Comparison of ENCODE assay signal across 8 mouse cellular contexts in genomic region chr2:30286192-30287026, GRCm38 (mm10). TPM values are rescaled to one million over a fixed set of nuclear protein-coding genes. Genes with fewer than 3 reads are reported as not detected.
DNase-seq lines count a peak whose midpoint lies in the region; ATAC-seq and TF ChIP-seq lines count a peak whose summit lies in the region.

TSS of gene Dolk (minus strand) at chr2:30286334.
TSS of gene Nup188 (plus strand) at chr2:30286397.

- H3K4me1 ChIP-seq in ES-Bruce4 (ENCODE audit: control insufficient read depth, insufficient read depth, low read length) = peaks cover 3% of the 10 kb centered on the region
- peaks cover 18% of the 10 kb centered on the region for H3K4me1 ChIP-seq in forebrain, embryonic 14.5 days (ENCODE audit: control insufficient read depth, insufficient read depth, low read length)
- H3K4me1 ChIP-seq in neural tube, embryonic 15.5 days = peaks cover 25% of the 10 kb centered on the region

- H3K4me2 ChIP-seq in forebrain, embryonic 14.5 days (ENCODE audit: low read length) = peak within 1 kb of the TSS; percentile 93
- peak within 1 kb of the TSS; percentile 96 for H3K4me2 ChIP-seq in neural tube, embryonic 15.5 days

- no peak for TF ChIP-seq CTCF in ES-Bruce4 (IDR thresholded peaks at IDR 0.05; ENCODE audit: low read depth, low read length)

- intact Hi-C loops in heart, postnatal 14 days (cut with DNase I) = no loop called here

- peak; percentile 88 for TF ChIP-seq POLR2A in ES-Bruce4 (IDR thresholded peaks at IDR 0.05; ENCODE audit: insufficient read depth, low read length)

- H3K9me3 ChIP-seq in ES-Bruce4 (replicated peaks; ENCODE audit: control insufficient read depth, insufficient read depth, low read length, poor library complexity, severe bottlenecking) = no peaks in the 10 kb centered on the region
- no peaks in the 10 kb centered on the region for H3K9me3 ChIP-seq in forebrain, embryonic 14.5 days (replicated peaks; ENCODE audit: control insufficient read depth, low read length)
- H3K9me3 ChIP-seq in neural tube, embryonic 15.5 days (replicated peaks) = no peaks in the 10 kb centered on the region

- no peaks in the 10 kb centered on the region for H3K27me3 ChIP-seq in ES-Bruce4 (ENCODE audit: control insufficient read depth, insufficient read depth, low read length, poor library complexity, severe bottlenecking)
- H3K27me3 ChIP-seq in forebrain, embryonic 14.5 days (replicated peaks; ENCODE audit: control insufficient read depth, insufficient read depth, low read length) = no peaks in the 10 kb centered on the region
- no peaks in the 10 kb centered on the region for H3K27me3 ChIP-seq in neural tube, embryonic 15.5 days (replicated peaks)

- peak; percentile 98 for DNase-seq in forebrain, embryonic 14.5 days (ENCODE audit: low spot score)
- DNase-seq in heart, postnatal 14 days = peak; percentile 97 to 99
- DNase-seq in layer of hippocampus, adult 11-12 months (ENCODE audit: low spot score) = peak; percentile 96
- DNase-seq in lung, adult 18-20 months = peak; percentile 93 to 95
- peak; percentile 98 for DNase-seq in testis, postnatal 14 days (ENCODE audit: low spot score)

- ATAC-seq in cerebellum, adult (ENCODE audit: insufficient number of reproducible peaks, low FRiP score, low TSS enrichment) = peak; percentile 87; the same call in 1 of the 2 replicates
- ATAC-seq in forebrain, embryonic 14.5 days = peak; percentile 97
- ATAC-seq in neural tube, embryonic 15.5 days (ENCODE audit: low FRiP score) = peak; percentile 97

- TF ChIP-seq EP300 in ES-Bruce4 (IDR thresholded peaks at IDR 0.05; ENCODE audit: insufficient read depth, low read depth, low read length) = peak; percentile 73; the same call in 1 of the 2 replicates

- peak within 1 kb of the TSS; percentile 86 for H3K9ac ChIP-seq in ES-Bruce4 (ENCODE audit: low read depth, poor library complexity, severe bottlenecking)
- H3K9ac ChIP-seq in forebrain, embryonic 14.5 days (ENCODE audit: low read length) = peak within 1 kb of the TSS; percentile 92
- H3K9ac ChIP-seq in neural tube, embryonic 15.5 days (replicated peaks) = peak within 1 kb of the TSS; percentile 83

- no peak within 1 kb of the TSS for H3K27ac ChIP-seq in ES-Bruce4 (ENCODE audit: insufficient read depth, low read length)
- H3K27ac ChIP-seq in forebrain, embryonic 14.5 days (ENCODE audit: low read depth, low read length) = peak within 1 kb of the TSS; percentile 50; the same call in 1 of the 2 replicates
- H3K27ac ChIP-seq in neural tube, embryonic 15.5 days (replicated peaks) = peak within 1 kb of the TSS; percentile 74

- no peaks in the 10 kb centered on the region for H3K36me3 ChIP-seq in ES-Bruce4 (ENCODE audit: control insufficient read depth, insufficient read depth, low read length, poor library complexity, severe bottlenecking)
- peaks cover 12% of the 10 kb centered on the region; the same call in 1 of the 2 replicates for H3K36me3 ChIP-seq in forebrain, embryonic 14.5 days (ENCODE audit: control insufficient read depth, insufficient read depth, low read length)
- peaks cover 11% of the 10 kb centered on the region for H3K36me3 ChIP-seq in neural tube, embryonic 15.5 days

- peak within 1 kb of the TSS; percentile 95 for H3K4me3 ChIP-seq in ES-Bruce4 (ENCODE audit: low read depth, low read length)
- H3K4me3 ChIP-seq in forebrain, embryonic 14.5 days (ENCODE audit: low read depth, low read length) = peak within 1 kb of the TSS; percentile 95
- peak within 1 kb of the TSS; percentile 88 for H3K4me3 ChIP-seq in neural tube, embryonic 15.5 days (replicated peaks)

- WGBS in forebrain, embryonic 14.5 days = under 1% methylated on average over 64 of the region's 68 CpGs
- under 1% methylated on average over 55 of the region's 68 CpGs for WGBS in neural tube, embryonic 15.5 days

RNA-seq across cellular contexts. Expression of gene Dolk, which starts in this region (rescaled TPM):
- 3.4 and 3.8 TPM in 2 replicates for polyA plus RNA-seq in ES-Bruce4 (2011; ENCODE audit: insufficient read depth, insufficient read length, low read depth, missing spikeins)
- polyA plus RNA-seq in forebrain, embryonic 14.5 days (2014; fragmentation: Nextera tagmentation; extraction: Ambion mirVana) = 30.2 and 35.4 TPM in 2 replicates
- total RNA-seq in heart, postnatal 14 days (2021) = 10 to 100 TPM; 24.5 to 24.7 TPM
- polyA plus RNA-seq in neural tube, embryonic 15.5 days (2015; fragmentation: Nextera tagmentation; extraction: Ambion mirVana) = 37.4 and 38.5 TPM in 2 replicates

RNA-seq across cellular contexts. Expression of gene Nup188, which starts in this region (rescaled TPM):
- polyA plus RNA-seq in ES-Bruce4 (2011; ENCODE audit: insufficient read depth, insufficient read length, low read depth, missing spikeins) = 134 and 138 TPM in 2 replicates
- polyA plus RNA-seq in forebrain, embryonic 14.5 days (2014; fragmentation: Nextera tagmentation; extraction: Ambion mirVana) = 25.6 and 30.3 TPM in 2 replicates
- 10 to 100 TPM; 20.9 to 22.1 TPM for total RNA-seq in heart, postnatal 14 days (2021)
- polyA plus RNA-seq in neural tube, embryonic 15.5 days (2015; fragmentation: Nextera tagmentation; extraction: Ambion mirVana) = 15.4 and 22.2 TPM in 2 replicates
